Mouse (Mus musculus) right cerebral cortex, postnatal 25 days (tissue): ENCODE data around the gene Prpf38a.

Source experiments
- DNase-seq: peaks from one replicate; pipeline ENCODE4 v3.0.0; 2022

The Prpf38a gene

GRCm38 (mm10) chr4:108578840-108579742, at the start of gene Prpf38a, which contains the start of gene Orc1:
TSS of gene Prpf38a (minus strand) at chr4:108579336.
TSS of gene Orc1 (plus strand) at chr4:108579423.
- DNase-seq: peak; percentile 97

GRCm38 (mm10) chr4:108627066-108627465, 47.9 kb upstream of the Prpf38a start:
- DNase-seq: no peak

- DNase-seq: no peak
Observed at GRCm38 (mm10) chr4:108621504-108621903, 42.4 kb upstream of the Prpf38a start.

- no peak for DNase-seq
Observed at GRCm38 (mm10) chr4:108620536-108620935, 41.4 kb upstream of the Prpf38a start.

GRCm38 (mm10) chr4:108619587-108620341, 40.6 kb upstream of the Prpf38a start, which contains the start of gene Cc2d1b:
TSS of gene Cc2d1b (plus strand) at chr4:108619940.
- DNase-seq: peak; percentile 95

- DNase-seq: no peak
Observed at GRCm38 (mm10) chr4:108619165-108619564, 40.0 kb upstream of the Prpf38a start.

- DNase-seq: no peak
Observed at GRCm38 (mm10) chr4:108618586-108618985, 39.5 kb upstream of the Prpf38a start.

GRCm38 (mm10) chr4:108610935-108611334, 31.8 kb upstream of the Prpf38a start:
- DNase-seq: no peak

GRCm38 (mm10) chr4:108608651-108609050, 29.5 kb upstream of the Prpf38a start:
- DNase-seq: no peak

- DNase-seq: no peak
Observed at GRCm38 (mm10) chr4:108601870-108602269, 22.7 kb upstream of the Prpf38a start.

- no peak for DNase-seq
Observed at GRCm38 (mm10) chr4:108598306-108598705, 19.2 kb upstream of the Prpf38a start.

GRCm38 (mm10) chr4:108595785-108596184, 16.6 kb upstream of the Prpf38a start:
- DNase-seq: no peak

- no peak for DNase-seq
Observed at GRCm38 (mm10) chr4:108593376-108593775, 14.2 kb upstream of the Prpf38a start.

- DNase-seq: no peak
Observed at GRCm38 (mm10) chr4:108579743-108580411, 741 bp upstream of the Prpf38a start.

GRCm38 (mm10) chr4:108572644-108573043, 6.5 kb downstream of the Prpf38a start:
- DNase-seq: no peak

GRCm38 (mm10) chr4:108565026-108565425, 14.1 kb downstream of the Prpf38a start:
- no peak for DNase-seq

- DNase-seq: no peak
Observed at GRCm38 (mm10) chr4:108539701-108540100, 39.4 kb downstream of the Prpf38a start.
